Mouse (Mus musculus): ENCODE measurements around the gene Slc6a16. TPM values are rescaled to one million over a fixed set of nuclear protein-coding genes. Genes with fewer than 3 reads are reported as not detected.

Gene Slc6a16
- polyA plus RNA-seq, 2 experiments = 0.21 to 0.29 TPM

DNA sequence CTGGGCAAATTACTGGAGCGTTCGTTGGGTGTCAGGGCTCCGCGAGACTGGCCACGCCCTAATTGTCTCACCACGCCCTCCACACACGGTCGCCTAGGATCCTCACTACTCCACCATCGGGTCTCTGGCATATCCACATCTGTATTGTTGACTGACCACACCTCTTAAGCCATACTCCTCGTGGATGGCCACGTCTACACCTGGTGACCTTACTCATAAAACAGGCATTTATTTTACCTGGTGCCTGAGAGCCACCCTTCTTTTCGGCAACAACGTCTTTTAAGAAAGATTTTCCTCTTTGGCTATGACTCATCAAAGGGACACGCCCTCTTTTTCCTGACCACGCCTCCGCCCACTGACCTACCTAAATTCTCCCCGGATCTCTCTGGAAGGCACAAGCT lies 29.0 kb upstream of the Slc6a16 start, which contains the start of gene Dkkl1:
TSS of gene Dkkl1 (minus strand) at position 297 of the 401 bp plus-strand sequence.
- Histone ChIP-seq H3K36me3 (ENCODE audit: control insufficient read depth, insufficient read depth, low read length) (no peaks in the 10 kb centered on the region), H3K27ac (replicated peaks; ENCODE audit: low read depth, low read length) (no peak within 1 kb of the TSS), H3K9ac (ENCODE audit: low read depth, low read length, severe bottlenecking) (no peak within 1 kb of the TSS), H3K27me3 (ENCODE audit: control insufficient read depth, insufficient read depth, low read length) (peaks cover 13% of the 10 kb centered on the region), H3K9me3 (ENCODE audit: control insufficient read depth, low read length) (no peaks in the 10 kb centered on the region), H3K4me3 (replicated peaks; ENCODE audit: low read length) (0 out of 2 replicates have a peak within 1 kb of the TSS, but pooled peaks have one; percentile 8), H3K4me2 (replicated peaks; ENCODE audit: low read depth, low read length, severe bottlenecking) (peak within 1 kb of the TSS; percentile 34), H3K4me1 (ENCODE audit: control insufficient read depth, insufficient read depth, low read length) (peaks cover 11% of the 10 kb centered on the region; the same call in 1 of the 2 replicates)
- TF ChIP-seq POLR2A (IDR thresholded peaks at IDR 0.05; ENCODE audit: borderline replicate concordance, extremely low read depth, insufficient read depth, insufficient read length) = no peak
- DNase-seq (ENCODE audit: low spot score) (no peak), ATAC-seq (ENCODE audit: low FRiP score, low read depth) (no peak)
- WGBS = 4% methylated on average over 17 of the region's 17 CpGs

DNA sequence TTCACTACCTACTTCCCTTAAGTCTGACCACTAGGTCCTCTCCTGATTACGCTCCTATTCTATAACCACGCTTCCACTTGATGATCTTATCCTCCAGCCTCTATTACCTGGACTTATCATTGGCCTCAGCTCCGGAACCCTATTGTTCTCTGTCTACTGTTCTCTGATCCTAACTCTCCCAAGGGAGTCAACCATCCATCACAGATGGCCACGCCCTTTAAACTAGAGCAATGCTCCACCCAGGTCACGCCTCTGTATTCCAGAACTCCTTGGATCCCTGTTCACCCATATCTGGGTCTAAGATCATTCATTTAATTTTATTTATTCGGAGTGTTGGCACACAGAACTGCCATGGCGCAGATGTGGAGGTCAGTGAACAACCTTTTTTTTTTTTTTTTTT lies 28.5 kb upstream of the Slc6a16 start:
- ATAC-seq (ENCODE audit: low FRiP score, low read depth) = no peak
- Histone ChIP-seq H3K36me3 (ENCODE audit: control insufficient read depth, insufficient read depth, low read length) (no peaks in the 10 kb centered on the region), H3K27ac (replicated peaks; ENCODE audit: low read depth, low read length) (no peak overlapping the region), H3K4me3 (replicated peaks; ENCODE audit: low read length) (no peak overlapping the region), H3K9me3 (ENCODE audit: control insufficient read depth, low read length) (no peaks in the 10 kb centered on the region), H3K9ac (ENCODE audit: low read depth, low read length, severe bottlenecking) (no peak overlapping the region), H3K27me3 (ENCODE audit: control insufficient read depth, insufficient read depth, low read length) (peaks cover 13% of the 10 kb centered on the region), H3K4me1 (ENCODE audit: control insufficient read depth, insufficient read depth, low read length) (peaks cover 16% of the 10 kb centered on the region; the same call in 1 of the 2 replicates), H3K4me2 (replicated peaks; ENCODE audit: low read depth, low read length, severe bottlenecking) (no peak overlapping the region)
- TF ChIP-seq POLR2A (IDR thresholded peaks at IDR 0.05; ENCODE audit: borderline replicate concordance, extremely low read depth, insufficient read depth, insufficient read length) = no peak
- WGBS = 71% methylated on average over 7 of the region's 7 CpGs
- no peak for DNase-seq (ENCODE audit: low spot score)

DNA sequence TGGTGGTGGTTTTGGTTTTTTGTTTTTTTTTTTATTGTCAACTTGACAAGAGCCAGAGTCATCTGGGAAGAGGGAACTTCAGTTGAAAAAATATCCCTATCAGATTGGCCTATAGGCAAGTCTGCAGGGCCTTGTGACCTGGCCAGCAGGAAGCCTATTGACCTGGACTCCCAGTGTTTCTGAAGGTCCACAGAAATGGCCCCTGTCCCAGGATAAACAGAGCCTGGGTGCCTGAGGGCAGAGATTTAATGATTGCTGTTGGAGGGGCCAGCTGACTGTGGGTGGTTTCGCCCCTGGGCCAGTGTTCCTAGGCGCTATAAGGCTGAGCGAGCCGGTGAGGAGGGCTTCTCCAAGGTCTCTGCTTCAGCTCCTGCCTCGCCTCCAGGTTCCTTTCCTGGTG lies 27.2 kb upstream of the Slc6a16 start:
- ATAC-seq (ENCODE audit: low FRiP score, low read depth) (no peak), DNase-seq (ENCODE audit: low spot score) (no peak)
- Histone ChIP-seq H3K27ac (replicated peaks; ENCODE audit: low read depth, low read length) (no peak overlapping the region), H3K4me3 (replicated peaks; ENCODE audit: low read length) (no peak overlapping the region), H3K4me2 (replicated peaks; ENCODE audit: low read depth, low read length, severe bottlenecking) (no peak overlapping the region), H3K36me3 (ENCODE audit: control insufficient read depth, insufficient read depth, low read length) (peaks cover 11% of the 10 kb centered on the region), H3K4me1 (ENCODE audit: control insufficient read depth, insufficient read depth, low read length) (peaks cover 20% of the 10 kb centered on the region; the same call in 1 of the 2 replicates), H3K9ac (ENCODE audit: low read depth, low read length, severe bottlenecking) (no peak overlapping the region), H3K9me3 (ENCODE audit: control insufficient read depth, low read length) (no peaks in the 10 kb centered on the region), H3K27me3 (ENCODE audit: control insufficient read depth, insufficient read depth, low read length) (peaks cover 13% of the 10 kb centered on the region)
- 55% methylated on average over 5 of the region's 5 CpGs for WGBS
- TF ChIP-seq POLR2A (IDR thresholded peaks at IDR 0.05; ENCODE audit: borderline replicate concordance, extremely low read depth, insufficient read depth, insufficient read length) = no peak

DNA sequence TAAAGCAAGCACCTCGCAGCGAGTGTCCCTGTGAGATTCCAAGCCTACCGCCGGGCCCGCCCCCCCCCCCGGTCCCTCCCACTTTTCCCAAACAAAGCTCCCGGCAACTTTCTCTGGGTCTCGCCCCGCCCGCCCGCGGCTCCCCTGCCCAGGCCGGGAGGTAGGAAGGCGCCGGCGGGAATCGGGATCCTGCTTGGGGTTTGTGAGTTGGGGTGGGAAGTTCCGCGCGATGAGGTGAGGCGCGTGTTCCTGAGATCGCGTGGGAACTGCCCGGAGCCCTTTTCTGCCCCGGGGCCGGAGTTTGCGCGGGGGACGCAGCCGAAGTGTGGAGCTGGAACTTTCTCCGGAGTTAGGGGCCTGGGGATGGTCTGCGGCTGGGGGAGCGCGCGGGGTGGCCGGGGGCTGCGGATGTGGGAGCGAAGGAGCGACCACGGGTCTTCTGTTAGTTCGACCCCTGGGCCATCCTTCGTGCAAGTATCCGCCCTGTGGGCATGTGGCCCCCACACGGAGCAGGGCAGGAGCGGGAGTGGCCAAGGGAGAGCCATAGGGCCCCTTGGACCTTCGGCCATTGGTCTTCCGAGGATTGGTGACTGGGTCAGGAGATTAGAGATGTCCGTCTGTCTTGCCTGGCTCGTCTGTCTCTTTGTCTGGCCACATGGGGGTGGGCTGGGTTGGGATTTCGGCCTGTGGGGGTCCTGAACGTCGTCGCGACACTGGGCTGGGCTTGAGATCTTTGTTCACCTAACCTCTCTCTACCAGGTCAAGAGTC lies 25.0 kb upstream of the Slc6a16 start, which contains the start of gene Tead2:
TSS of gene Tead2 (plus strand) at position 81 of the 769 bp plus-strand sequence.
- H3K4me3 ChIP-seq (replicated peaks; ENCODE audit: low read length) = peak within 1 kb of the TSS; percentile 94
- peak within 1 kb of the TSS; percentile 80 for H3K4me2 ChIP-seq (replicated peaks; ENCODE audit: low read depth, low read length, severe bottlenecking)
- DNase-seq (ENCODE audit: low spot score) (peak; percentile 70), ATAC-seq (ENCODE audit: low FRiP score, low read depth) (peak; percentile 66)
- peak; percentile 92 for TF ChIP-seq POLR2A (IDR thresholded peaks at IDR 0.05; ENCODE audit: borderline replicate concordance, extremely low read depth, insufficient read depth, insufficient read length)
- H3K9ac ChIP-seq (ENCODE audit: low read depth, low read length, severe bottlenecking) = peak within 1 kb of the TSS; percentile 99
- H3K4me1 ChIP-seq (ENCODE audit: control insufficient read depth, insufficient read depth, low read length) = peaks cover 23% of the 10 kb centered on the region; the same call in 1 of the 2 replicates
- no peaks in the 10 kb centered on the region for H3K9me3 ChIP-seq (ENCODE audit: control insufficient read depth, low read length)
- H3K27me3 ChIP-seq (ENCODE audit: control insufficient read depth, insufficient read depth, low read length) = peaks cover 13% of the 10 kb centered on the region
- 1% methylated on average over 49 of the region's 55 CpGs for WGBS
- H3K27ac ChIP-seq (replicated peaks; ENCODE audit: low read depth, low read length) = peak within 1 kb of the TSS; percentile 99
- H3K36me3 ChIP-seq (ENCODE audit: control insufficient read depth, insufficient read depth, low read length) = peaks cover 32% of the 10 kb centered on the region

DNA sequence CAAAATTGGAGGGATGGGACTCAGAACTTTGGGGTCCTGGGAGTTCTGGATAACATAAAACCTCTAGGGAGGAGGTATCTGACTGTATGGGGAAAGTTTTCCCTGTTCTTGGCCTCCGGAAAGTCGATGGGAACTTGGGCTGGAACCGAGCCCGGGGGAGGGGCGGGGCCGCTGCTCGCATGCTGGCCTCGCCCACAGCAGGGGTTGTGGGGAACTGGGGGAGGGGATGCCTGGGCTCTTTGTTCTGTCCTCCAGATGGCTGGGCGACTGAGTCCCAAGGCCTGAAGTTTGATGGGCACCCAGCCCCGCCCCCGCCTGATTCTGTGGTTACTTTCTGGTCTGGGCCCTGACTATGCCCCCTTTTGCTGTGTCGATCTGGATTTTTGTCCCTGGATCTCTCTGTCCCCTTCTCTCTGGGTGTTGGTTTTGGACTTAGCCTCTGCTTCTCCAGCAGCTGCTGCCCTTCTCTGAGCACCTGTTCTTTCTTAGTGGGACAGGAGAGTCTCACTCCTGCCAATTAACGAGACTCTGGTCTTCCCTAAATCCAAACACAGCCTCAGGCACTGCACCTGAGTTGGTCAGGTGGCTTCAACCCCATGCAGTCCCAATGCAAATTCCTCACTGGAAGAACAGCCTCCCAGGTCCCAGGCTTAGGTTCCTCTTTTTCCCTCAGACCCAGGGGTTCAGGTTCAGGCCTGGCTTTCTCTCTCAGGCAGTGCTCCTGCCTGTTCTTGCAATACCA lies 24.3 kb upstream of the Slc6a16 start:
- Histone ChIP-seq H3K27ac (replicated peaks; ENCODE audit: low read depth, low read length) (peak overlapping the region; percentile 99), H3K9ac (ENCODE audit: low read depth, low read length, severe bottlenecking) (peak overlapping the region; percentile 99), H3K4me3 (replicated peaks; ENCODE audit: low read length) (peak overlapping the region; percentile 94), H3K27me3 (ENCODE audit: control insufficient read depth, insufficient read depth, low read length) (peaks cover 9% of the 10 kb centered on the region), H3K4me2 (replicated peaks; ENCODE audit: low read depth, low read length, severe bottlenecking) (peak overlapping the region; percentile 80), H3K36me3 (ENCODE audit: control insufficient read depth, insufficient read depth, low read length) (peaks cover 39% of the 10 kb centered on the region), H3K4me1 (ENCODE audit: control insufficient read depth, insufficient read depth, low read length) (peaks cover 21% of the 10 kb centered on the region; the same call in 1 of the 2 replicates), H3K9me3 (ENCODE audit: control insufficient read depth, low read length) (no peaks in the 10 kb centered on the region)
- ATAC-seq (ENCODE audit: low FRiP score, low read depth) (peak; percentile 89), DNase-seq (ENCODE audit: low spot score) (peak; percentile 93)
- 0% methylated on average over 13 of the region's 13 CpGs for WGBS
- peak; percentile 77; the same call in 1 of the 2 replicates for TF ChIP-seq POLR2A (IDR thresholded peaks at IDR 0.05; ENCODE audit: borderline replicate concordance, extremely low read depth, insufficient read depth, insufficient read length)
